Mouse (Mus musculus): ENCODE data around the gene Sox12. TPM values are rescaled to one million over a fixed set of nuclear protein-coding genes. Genes with fewer than 3 reads are reported as not detected.
"Not testable (repeated sequence)": the region's sequence is repeated elsewhere in the genome, so short reads cannot be mapped to it uniquely, and the experiment has no call there.

Sox12 gene
- total RNA-seq, 2 experiments from 2014 or later: 9.5 to 9.7 TPM

DNA sequence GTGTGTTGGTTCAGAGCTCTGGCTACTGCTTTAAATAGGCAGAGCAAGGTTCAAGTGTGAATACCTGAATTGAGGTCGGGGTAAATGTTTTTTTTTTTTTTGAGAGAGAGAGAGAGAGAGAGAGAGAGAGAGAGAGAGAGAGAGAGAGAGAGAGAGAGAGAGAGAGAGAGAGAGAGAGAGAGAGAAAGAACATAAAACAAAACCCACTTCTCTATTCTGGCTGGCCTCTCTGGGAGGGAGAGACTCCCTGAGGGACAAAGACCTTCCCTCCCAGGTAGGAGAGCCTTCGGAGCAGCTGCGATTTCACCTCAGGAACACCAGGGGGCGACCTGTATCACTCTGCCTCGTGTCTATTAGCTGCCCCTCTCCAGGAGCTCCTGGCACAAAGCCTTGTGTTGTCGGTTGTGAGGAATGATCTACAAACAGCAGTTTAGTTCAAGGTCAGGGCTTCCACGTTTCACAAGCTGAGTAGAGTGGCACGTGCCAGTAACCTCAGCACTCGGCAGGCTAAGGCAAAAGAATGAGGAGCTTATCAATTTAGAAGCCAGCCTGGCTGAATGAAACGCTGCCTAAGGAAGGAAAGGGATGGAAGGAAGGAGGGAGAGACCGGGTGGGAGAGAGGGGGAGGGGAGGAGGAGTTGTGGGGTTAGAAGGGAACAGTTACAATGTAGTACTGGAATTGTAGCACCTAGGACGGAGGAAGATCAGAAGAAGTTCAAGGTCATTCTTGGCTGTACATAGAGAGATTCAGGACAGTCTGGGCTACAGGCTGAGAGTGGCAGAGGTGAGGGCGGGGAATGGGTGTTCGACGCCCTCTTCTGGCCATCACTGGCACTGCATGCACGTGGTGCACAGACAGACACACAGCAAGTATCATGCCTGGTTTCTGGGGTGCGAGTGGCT lies 34.4 kb downstream of the Sox12 start:
- intact Hi-C loops (cut with DNase I): no loop called here

DNA sequence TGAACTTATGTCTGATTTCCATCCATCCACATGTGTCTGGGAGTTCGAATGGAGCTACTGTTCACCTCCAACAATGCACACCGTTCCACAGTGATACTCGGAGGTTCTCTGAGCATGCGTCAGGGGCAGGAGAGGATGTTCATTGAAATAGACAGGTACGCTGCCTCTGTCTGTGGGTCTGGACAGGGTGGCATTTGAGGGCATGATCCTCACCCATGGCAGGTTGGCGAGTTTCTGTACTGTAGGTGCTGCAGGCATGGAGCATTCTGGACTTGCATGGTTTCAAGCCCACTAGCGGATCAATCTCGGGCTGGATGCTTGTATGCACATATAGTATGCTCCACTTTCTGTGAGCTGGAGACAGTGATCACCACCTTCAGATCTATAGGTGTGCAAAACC lies 36.7 kb downstream of the Sox12 start:
- no peak for DNase-seq (ENCODE audit: low spot score)
- intact Hi-C loops (cut with DNase I): no loop called here

More for the DNA sequence above, 34.4 kb downstream of the Sox12 start:
- peak; percentile 56 for DNase-seq (ENCODE audit: low spot score)

DNA sequence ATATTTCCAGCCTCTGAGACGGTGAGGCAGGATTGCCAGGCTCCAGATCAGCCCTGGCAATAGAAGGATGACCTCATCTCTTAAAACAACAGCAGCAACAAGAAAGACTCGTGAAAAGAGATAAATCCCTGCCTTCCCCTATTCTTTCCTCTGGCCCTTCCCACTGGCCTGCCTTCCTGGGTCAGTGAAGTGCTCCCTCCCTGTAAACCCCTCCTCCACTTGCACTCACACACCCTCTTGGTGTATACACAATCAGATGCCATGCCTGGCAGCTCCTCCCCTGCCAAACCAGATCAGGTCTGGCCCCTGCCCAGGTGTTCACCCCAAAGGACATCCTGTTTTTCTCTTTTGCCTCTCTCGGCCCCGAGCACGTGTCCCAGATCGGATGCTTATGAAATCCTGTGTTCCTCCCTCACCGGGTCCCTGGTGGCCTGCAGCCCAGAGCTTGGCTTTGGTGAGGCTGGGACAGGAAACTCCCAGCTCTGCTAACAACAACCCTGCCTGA lies 37.5 kb downstream of the Sox12 start:
- intact Hi-C loops (cut with DNase I): no loop called here
- DNase-seq (ENCODE audit: low spot score): peak; percentile 84

DNA sequence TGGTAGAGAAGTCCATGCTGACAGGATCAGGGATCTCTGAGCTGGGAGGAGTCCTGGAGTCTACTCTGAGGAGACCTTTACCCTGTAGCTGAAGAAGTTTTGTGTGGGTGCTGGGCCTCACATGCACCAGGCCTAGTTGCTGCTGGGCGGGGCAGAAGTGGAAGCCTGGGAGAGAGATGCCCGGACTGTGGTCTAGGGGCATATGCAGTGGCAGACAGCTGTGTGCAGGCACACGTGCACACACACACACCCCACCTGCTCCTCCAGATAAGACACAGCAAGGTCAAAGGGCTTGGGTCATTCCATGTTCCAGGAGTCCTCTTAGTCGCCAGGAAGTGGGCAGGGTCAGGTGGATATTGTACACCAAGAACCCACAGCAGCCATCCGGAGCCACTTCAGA lies 38.2 kb downstream of the Sox12 start:
- no peak for DNase-seq (ENCODE audit: low spot score)
- intact Hi-C loops (cut with DNase I): no loop called here

DNA sequence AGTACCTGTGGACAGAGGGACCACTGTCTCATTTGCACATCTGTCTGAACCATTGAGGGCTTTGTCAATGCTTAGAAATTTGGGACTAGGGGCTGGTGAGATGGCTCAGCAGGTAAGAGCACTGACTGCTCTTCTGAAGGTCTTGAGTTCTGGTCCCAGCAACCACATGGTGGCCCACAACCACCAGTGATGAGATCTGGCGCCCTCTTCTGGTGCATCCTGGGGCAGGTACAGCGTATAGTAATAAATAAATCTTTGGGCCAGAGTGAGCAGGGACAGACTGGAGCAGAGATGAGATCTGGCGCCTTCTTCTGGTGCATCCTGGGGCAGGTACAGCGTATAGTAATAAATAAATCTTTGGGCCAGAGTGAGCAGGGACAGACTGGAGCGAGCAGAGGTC lies 38.9 kb downstream of the Sox12 start:
- intact Hi-C loops (cut with DNase I); DNase-seq (ENCODE audit: low spot score): not testable (repeated sequence)

DNA sequence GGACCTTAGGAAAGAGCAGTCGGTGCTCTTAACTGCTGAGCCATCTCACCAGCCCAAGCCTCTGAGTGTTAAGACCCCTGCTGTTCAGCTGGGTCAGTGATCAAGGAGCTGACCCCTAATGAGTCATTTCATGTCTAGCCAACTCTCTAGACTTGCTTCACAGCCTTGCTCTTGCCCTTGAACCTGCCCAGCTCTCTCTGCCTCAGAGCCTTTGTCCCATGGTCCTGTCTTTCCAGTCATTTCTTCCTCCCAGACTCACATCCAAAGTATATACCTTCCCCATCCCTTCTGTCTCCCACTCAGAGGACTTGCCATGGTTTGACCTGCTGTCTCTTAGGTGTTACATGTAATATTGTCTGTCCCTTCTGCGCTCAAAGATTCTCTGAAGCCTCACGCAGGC lies 40.6 kb downstream of the Sox12 start:
- intact Hi-C loops (cut with DNase I): no loop called here

DNA sequence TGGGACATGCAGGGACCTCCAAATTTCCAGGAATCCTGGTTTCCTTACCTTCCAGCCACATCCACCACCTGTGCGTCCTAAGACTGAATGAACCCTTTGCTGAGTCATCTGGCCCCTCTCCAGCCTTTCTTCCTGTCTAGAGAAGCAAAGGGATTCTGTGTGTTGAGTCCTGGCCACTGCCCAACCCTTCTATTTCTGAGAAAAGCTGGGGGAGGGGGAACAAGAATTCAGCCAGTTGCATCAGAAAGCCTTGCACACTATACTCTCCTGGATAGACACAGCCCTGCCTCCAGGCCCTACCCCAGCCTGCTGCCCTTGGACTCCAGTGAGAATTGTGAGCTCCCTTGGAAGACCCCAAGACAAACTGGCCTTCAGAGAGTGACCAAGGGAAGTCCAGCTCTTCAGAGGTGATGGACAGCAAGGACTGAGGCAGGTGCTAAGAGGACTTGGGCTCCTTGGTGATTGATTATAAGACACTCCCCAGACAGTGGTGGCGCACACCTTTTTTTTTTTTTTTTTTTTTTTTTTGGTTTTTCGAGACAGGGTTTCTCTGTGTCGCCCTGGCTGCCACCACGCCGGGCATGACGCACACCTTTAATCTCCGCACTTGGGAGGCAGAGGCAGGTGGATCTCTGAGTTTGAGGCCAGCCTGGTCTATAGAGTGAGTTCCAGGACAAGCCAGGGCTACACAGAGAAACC lies 47.9 kb downstream of the Sox12 start:
- no peak for DNase-seq (ENCODE audit: low spot score)
- intact Hi-C loops (cut with DNase I): no loop called here

More for the DNA sequence above, 40.6 kb downstream of the Sox12 start:
- no peak for DNase-seq (ENCODE audit: low spot score)

DNA sequence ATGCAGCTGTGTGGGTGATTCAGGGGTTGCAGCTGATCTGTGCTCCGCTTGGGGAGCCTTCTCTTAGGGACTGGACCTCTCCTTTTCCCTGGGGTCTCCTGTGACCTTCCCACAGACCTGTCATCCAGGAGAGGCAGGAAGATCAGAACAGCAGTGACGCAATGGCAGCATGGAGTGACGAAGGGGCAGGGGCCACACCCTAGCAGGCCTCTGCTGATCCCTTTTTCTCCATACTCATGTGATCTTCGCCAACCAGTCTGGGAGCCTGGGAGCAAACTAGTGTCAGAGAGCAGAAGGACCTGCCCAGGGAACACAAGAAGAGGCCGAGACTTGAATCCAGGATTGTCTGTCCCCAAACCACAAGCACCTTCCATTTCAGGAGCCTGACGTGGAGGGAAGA lies 48.7 kb downstream of the Sox12 start:
- DNase-seq (ENCODE audit: low spot score): no peak
- intact Hi-C loops (cut with DNase I): no loop called here

DNA sequence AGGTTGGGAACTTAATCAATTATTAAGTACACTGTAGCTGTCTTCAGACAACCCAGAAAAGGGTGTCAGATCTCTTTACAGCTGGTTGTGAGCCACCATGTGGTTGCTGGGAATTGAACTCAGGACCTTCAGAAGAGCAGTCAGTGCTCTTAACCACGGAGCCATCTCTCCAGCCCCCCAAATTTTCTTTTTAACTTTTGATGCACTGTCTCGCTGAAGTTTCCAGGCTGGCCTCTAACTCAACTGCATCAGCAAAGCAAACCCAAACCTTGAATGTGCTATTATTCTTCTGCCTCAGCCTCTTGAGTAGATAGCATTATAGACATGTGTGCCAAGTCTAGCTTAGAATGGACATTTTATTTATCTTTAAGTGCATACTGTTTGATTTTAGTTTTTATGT lies 50.1 kb downstream of the Sox12 start:
- DNase-seq (ENCODE audit: low spot score): no peak
- intact Hi-C loops (cut with DNase I): no loop called here

DNA sequence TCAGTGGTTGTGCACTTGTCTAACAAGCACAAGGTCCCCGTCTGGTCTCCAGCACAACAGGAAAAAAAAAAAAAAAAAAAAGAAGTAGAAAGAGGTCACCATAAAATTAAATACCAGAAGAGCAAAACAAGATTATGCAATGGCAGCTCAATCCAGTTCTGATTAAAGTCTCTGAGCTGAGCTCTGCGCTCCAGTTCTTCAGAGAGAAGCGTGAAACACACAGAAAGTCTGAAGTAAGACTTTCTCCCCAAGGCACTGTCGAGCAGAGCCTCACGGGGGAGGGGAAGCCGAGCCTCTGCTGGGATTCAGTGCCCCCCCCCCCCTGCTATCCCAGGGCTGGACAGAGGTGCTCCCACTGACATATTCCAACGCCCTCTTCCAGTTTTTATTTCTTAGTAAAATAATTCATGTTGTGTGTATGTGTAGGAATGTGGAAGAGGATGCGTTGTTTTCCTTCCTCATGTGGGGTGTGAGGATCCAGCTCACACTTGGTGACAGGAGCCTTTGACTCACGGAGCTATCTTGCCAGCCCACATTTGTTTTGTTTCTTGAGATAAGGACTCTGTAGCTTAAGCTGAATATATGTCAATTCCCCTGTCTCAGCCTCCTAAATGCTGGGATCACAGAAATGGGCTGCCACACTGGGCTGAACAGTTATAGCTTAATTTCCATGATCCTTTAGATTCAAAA lies 50.9 kb downstream of the Sox12 start:
- intact Hi-C loops (cut with DNase I): no loop called here
- no peak for DNase-seq (ENCODE audit: low spot score)

DNA sequence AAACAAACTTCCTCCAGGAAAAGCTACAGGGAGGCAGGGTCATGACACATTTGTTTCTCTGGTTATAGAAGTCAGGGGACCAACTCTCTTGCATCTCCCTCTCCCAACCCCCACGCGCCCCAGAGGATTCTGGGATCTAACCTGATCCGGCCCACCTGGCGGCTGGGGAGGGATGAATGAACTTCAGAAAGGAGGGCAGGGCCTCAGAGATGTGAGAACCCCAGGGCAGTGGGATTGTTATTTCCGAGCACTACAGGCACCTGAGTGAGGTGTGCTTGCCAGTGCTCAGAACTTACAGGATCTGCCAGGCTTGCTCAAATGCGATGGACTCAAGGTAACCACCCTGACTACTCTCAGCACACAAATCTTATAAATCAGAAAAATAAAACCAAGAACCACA lies 52.5 kb downstream of the Sox12 start:
- intact Hi-C loops (cut with DNase I): no loop called here
- DNase-seq (ENCODE audit: low spot score): no peak

DNA sequence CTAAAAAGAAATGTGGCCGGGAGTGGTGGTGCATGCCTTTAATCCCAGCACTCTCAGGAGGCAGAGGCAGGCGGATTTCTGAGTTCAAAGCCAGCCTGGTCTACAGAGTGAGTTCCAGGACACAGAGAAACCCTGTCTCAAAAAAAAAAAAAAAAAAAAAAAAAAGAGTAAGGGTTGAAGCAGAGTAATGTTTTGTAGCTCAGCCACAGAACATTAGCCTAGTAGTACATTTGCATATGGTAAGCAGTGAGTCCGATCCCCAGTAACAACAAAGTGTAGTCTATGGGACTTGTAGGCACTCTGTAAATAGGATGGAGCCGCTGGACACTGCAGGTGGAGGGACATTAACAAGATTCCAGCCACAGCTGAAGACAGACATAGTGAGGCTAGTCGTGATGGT lies 53.0 kb downstream of the Sox12 start:
- intact Hi-C loops (cut with DNase I): no loop called here
- no peak for DNase-seq (ENCODE audit: low spot score)

DNA sequence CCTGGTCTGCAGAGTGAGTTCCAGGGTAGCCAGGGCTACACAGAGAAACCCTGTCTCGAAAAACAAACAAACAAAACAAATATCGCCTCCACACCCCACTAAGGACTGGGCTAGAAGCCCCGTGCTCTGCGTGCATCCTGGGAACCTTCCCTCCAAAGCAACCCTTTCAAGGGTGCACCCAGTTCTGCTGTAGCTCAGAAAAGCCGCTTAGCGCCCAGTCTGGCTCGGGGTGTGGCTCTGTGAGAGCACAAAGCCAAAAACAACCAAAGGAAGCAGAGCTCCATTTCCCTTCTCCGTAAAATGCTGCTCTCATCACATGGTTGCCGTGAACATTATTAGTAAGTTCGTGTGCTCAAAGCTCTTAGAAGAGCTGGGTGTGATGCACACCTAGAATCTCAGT lies 53.5 kb downstream of the Sox12 start:
- DNase-seq (ENCODE audit: low spot score): no peak
- intact Hi-C loops (cut with DNase I): no loop called here

Other genes with a start within 250 kb of the Sox12 start
- 100 to 1,000 TPM in 1 of 2 experiments, 10 to 100 TPM in 1; 95.2 to 104 TPM for gene Csnk2a1, start 171.2 kb downstream of the Sox12 start, total RNA-seq (2021)
- 10 to 100 TPM; 43.1 to 43.5 TPM for gene Tbc1d20, start 104.2 kb downstream of the Sox12 start, total RNA-seq (2021)
- gene Rbck1, start 65.4 kb downstream of the Sox12 start, total RNA-seq (2021): 10 to 100 TPM; 51.9 to 55.9 TPM
- gene Trib3, start 54.0 kb downstream of the Sox12 start, total RNA-seq (2021): 1 to 10 TPM; 2.2 to 3.0 TPM
- gene Nrsn2, start 21.4 kb downstream of the Sox12 start, total RNA-seq (2021): not detected
- gene Zcchc3, start 17.0 kb upstream of the Sox12 start, total RNA-seq (2021): 10 to 100 TPM in 1 of 2 experiments, 1 to 10 TPM in 1; 9.7 to 10.1 TPM
- gene 6820408C15Rik, start 17.5 kb upstream of the Sox12 start, total RNA-seq (2021): 1 to 10 TPM; 2.8 to 3.0 TPM
- not detected for gene Defb23, start 66.6 kb upstream of the Sox12 start, total RNA-seq (2021)
- not detected for gene Defb20, start 79.0 kb upstream of the Sox12 start, total RNA-seq (2021)
- gene Defb22, start 92.1 kb upstream of the Sox12 start, total RNA-seq (2021): not detected
- gene Defb26, start 113.6 kb upstream of the Sox12 start, total RNA-seq (2021): not detected
- gene Defb28, start 120.2 kb upstream of the Sox12 start, total RNA-seq (2021): not detected
- gene Defb29, start 142.0 kb upstream of the Sox12 start, total RNA-seq (2021): not detected
- gene Gm17416, start 171.3 kb upstream of the Sox12 start, total RNA-seq (2021): not detected
- gene Defb21, start 174.7 kb upstream of the Sox12 start, total RNA-seq (2021): not detected
- gene Defb19, start 182.2 kb upstream of the Sox12 start, total RNA-seq (2021): not detected
- not detected for gene Defb45, start 201.3 kb upstream of the Sox12 start, total RNA-seq (2021)
- not detected for gene Defb36, start 206.3 kb upstream of the Sox12 start, total RNA-seq (2021)
- gene Defb25, start 225.0 kb upstream of the Sox12 start, total RNA-seq (2021): not detected
- gene Rem1, start 228.9 kb upstream of the Sox12 start, total RNA-seq (2021): 1 to 10 TPM; 7.7 to 8.5 TPM